Mouse (Mus musculus): ENCODE data around the gene Itgb5. TPM values are rescaled to one million over a fixed set of nuclear protein-coding genes. Genes with fewer than 3 reads are reported as not detected.

The Itgb5 gene
- polyA plus RNA-seq, 1 experiment from 2014 or later: 26.0 TPM

GRCm38 (mm10) chr16:33828496-33828895 lies 969 bp upstream of the Itgb5 start:
- TF ChIP-seq CTCF (IDR thresholded peaks at IDR 0.05; ENCODE audit: low read depth) (no peak), EP300 (optimal IDR thresholded peaks at IDR 0.05) (no peak)
- H3K9ac ChIP-seq (ENCODE audit: low read length): no peak overlapping the region
- H3K36me3 ChIP-seq (ENCODE audit: control insufficient read depth, insufficient read depth, low read length): no peaks in the 10 kb centered on the region
- ATAC-seq (ENCODE audit: low FRiP score, low TSS enrichment): no peak
- no peak for DNase-seq (ENCODE audit: low spot score)
- H3K4me1 ChIP-seq (replicated peaks; ENCODE audit: control insufficient read depth, insufficient read depth): peaks cover 4% of the 10 kb centered on the region; the same call in 1 of the 2 replicates
- no peaks in the 10 kb centered on the region for H3K9me3 ChIP-seq (ENCODE audit: control insufficient read depth, low read length)
- H3K27ac ChIP-seq (replicated peaks): no peak overlapping the region
- no peak overlapping the region for H3K4me2 ChIP-seq (replicated peaks; ENCODE audit: low read depth)
- WGBS: 86% methylated on average over 7 of the region's 7 CpGs
- H3K27me3 ChIP-seq (ENCODE audit: control insufficient read depth, insufficient read depth, low read length): no peaks in the 10 kb centered on the region
- H3K4me3 ChIP-seq (ENCODE audit: low read depth, low read length): no peak overlapping the region

- H3K4me1 ChIP-seq (replicated peaks; ENCODE audit: control insufficient read depth, insufficient read depth): peaks cover 8% of the 10 kb centered on the region
- peak overlapping the region; percentile 89 for H3K27ac ChIP-seq (replicated peaks)
- H3K9me3 ChIP-seq (ENCODE audit: control insufficient read depth, low read length): no peaks in the 10 kb centered on the region
- DNase-seq (ENCODE audit: low spot score) (peak; percentile 76), ATAC-seq (ENCODE audit: low FRiP score, low TSS enrichment) (peak; percentile 77)
- WGBS: under 1% methylated on average over 63 of the region's 76 CpGs
- peak overlapping the region; percentile 88 for H3K9ac ChIP-seq (ENCODE audit: low read length)
- peak overlapping the region; percentile 88 for H3K4me3 ChIP-seq (ENCODE audit: low read depth, low read length)
- TF ChIP-seq CTCF (IDR thresholded peaks at IDR 0.05; ENCODE audit: low read depth) (no peak), EP300 (optimal IDR thresholded peaks at IDR 0.05) (no peak)
- no peaks in the 10 kb centered on the region for H3K36me3 ChIP-seq (ENCODE audit: control insufficient read depth, insufficient read depth, low read length)
- H3K27me3 ChIP-seq (ENCODE audit: control insufficient read depth, insufficient read depth, low read length): no peaks in the 10 kb centered on the region
- H3K4me2 ChIP-seq (replicated peaks; ENCODE audit: low read depth): peak overlapping the region; percentile 84
Observed at GRCm38 (mm10) chr16:33829842-33830511, 512 bp downstream of the Itgb5 start.

- no peaks in the 10 kb centered on the region for H3K36me3 ChIP-seq (ENCODE audit: control insufficient read depth, insufficient read depth, low read length)
- peaks cover 8% of the 10 kb centered on the region for H3K4me1 ChIP-seq (replicated peaks; ENCODE audit: control insufficient read depth, insufficient read depth)
- DNase-seq (ENCODE audit: low spot score) (no peak), ATAC-seq (ENCODE audit: low FRiP score, low TSS enrichment) (no peak)
- peak overlapping the region; percentile 88 for H3K9ac ChIP-seq (ENCODE audit: low read length)
- WGBS: 9% methylated on average over 18 of the region's 18 CpGs
- no peak for TF ChIP-seq EP300 (optimal IDR thresholded peaks at IDR 0.05)
- H3K4me3 ChIP-seq (ENCODE audit: low read depth, low read length): peak overlapping the region; percentile 88
- H3K27ac ChIP-seq (replicated peaks): peak overlapping the region; percentile 89
- H3K4me2 ChIP-seq (replicated peaks; ENCODE audit: low read depth): peak overlapping the region; percentile 84
- H3K27me3 ChIP-seq (ENCODE audit: control insufficient read depth, insufficient read depth, low read length): no peaks in the 10 kb centered on the region
- H3K9me3 ChIP-seq (ENCODE audit: control insufficient read depth, low read length): no peaks in the 10 kb centered on the region
Observed at GRCm38 (mm10) chr16:33830512-33831105, 1.1 kb downstream of the Itgb5 start.

- peaks cover 8% of the 10 kb centered on the region for H3K4me1 ChIP-seq (replicated peaks; ENCODE audit: control insufficient read depth, insufficient read depth)
- H3K27me3 ChIP-seq (ENCODE audit: control insufficient read depth, insufficient read depth, low read length): no peaks in the 10 kb centered on the region
- no peak overlapping the region for H3K9ac ChIP-seq (ENCODE audit: low read length)
- H3K4me2 ChIP-seq (replicated peaks; ENCODE audit: low read depth): peak overlapping the region; percentile 62
- TF ChIP-seq EP300 (optimal IDR thresholded peaks at IDR 0.05): no peak
- no peak for TF ChIP-seq CTCF (IDR thresholded peaks at IDR 0.05; ENCODE audit: low read depth)
- no peaks in the 10 kb centered on the region for H3K9me3 ChIP-seq (ENCODE audit: control insufficient read depth, low read length)
- no peak overlapping the region for H3K4me3 ChIP-seq (ENCODE audit: low read depth, low read length)
- peak overlapping the region; percentile 79; the same call in 1 of the 2 replicates for H3K27ac ChIP-seq (replicated peaks)
- no peak for DNase-seq (ENCODE audit: low spot score)
- H3K36me3 ChIP-seq (ENCODE audit: control insufficient read depth, insufficient read depth, low read length): no peaks in the 10 kb centered on the region
- 67% methylated on average over 6 of the region's 6 CpGs for WGBS
- no peak for ATAC-seq (ENCODE audit: low FRiP score, low TSS enrichment)
Observed at GRCm38 (mm10) chr16:33832057-33832456, 2.6 kb downstream of the Itgb5 start.

- Histone ChIP-seq H3K4me1 (replicated peaks; ENCODE audit: control insufficient read depth, insufficient read depth) (peaks cover 8% of the 10 kb centered on the region), H3K27ac (replicated peaks) (peak overlapping the region; percentile 79), H3K9me3 (ENCODE audit: control insufficient read depth, low read length) (no peaks in the 10 kb centered on the region), H3K4me2 (replicated peaks; ENCODE audit: low read depth) (peak overlapping the region; percentile 62), H3K27me3 (ENCODE audit: control insufficient read depth, insufficient read depth, low read length) (no peaks in the 10 kb centered on the region), H3K4me3 (ENCODE audit: low read depth, low read length) (peak overlapping the region; percentile 29), H3K9ac (ENCODE audit: low read length) (peak overlapping the region; percentile 47), H3K36me3 (ENCODE audit: control insufficient read depth, insufficient read depth, low read length) (no peaks in the 10 kb centered on the region)
- DNase-seq (ENCODE audit: low spot score) (no peak), ATAC-seq (ENCODE audit: low FRiP score, low TSS enrichment) (no peak)
- TF ChIP-seq EP300 (optimal IDR thresholded peaks at IDR 0.05) (no peak), CTCF (IDR thresholded peaks at IDR 0.05; ENCODE audit: low read depth) (no peak)
- 9% methylated on average over 21 of the region's 21 CpGs for WGBS
Observed at GRCm38 (mm10) chr16:33832728-33833428, 3.4 kb downstream of the Itgb5 start.

GRCm38 (mm10) chr16:33833429-33833753 lies 3.9 kb downstream of the Itgb5 start:
- H3K9ac ChIP-seq (ENCODE audit: low read length): 0 out of 2 replicates have a peak overlapping the region, but pooled peaks have one; percentile 45

More at GRCm38 (mm10) chr16:33833429-33833753, 3.9 kb downstream of the Itgb5 start:
- Histone ChIP-seq H3K36me3 (ENCODE audit: control insufficient read depth, insufficient read depth, low read length) (no peaks in the 10 kb centered on the region), H3K4me1 (replicated peaks; ENCODE audit: control insufficient read depth, insufficient read depth) (peaks cover 8% of the 10 kb centered on the region), H3K4me2 (replicated peaks; ENCODE audit: low read depth) (peak overlapping the region; percentile 62), H3K4me3 (ENCODE audit: low read depth, low read length) (peak overlapping the region; percentile 29; the same call in 1 of the 2 replicates), H3K27ac (replicated peaks) (peak overlapping the region; percentile 79), H3K9me3 (ENCODE audit: control insufficient read depth, low read length) (no peaks in the 10 kb centered on the region), H3K27me3 (ENCODE audit: control insufficient read depth, insufficient read depth, low read length) (no peaks in the 10 kb centered on the region)
- TF ChIP-seq EP300 (optimal IDR thresholded peaks at IDR 0.05) (no peak), CTCF (IDR thresholded peaks at IDR 0.05; ENCODE audit: low read depth) (no peak)
- DNase-seq (ENCODE audit: low spot score): no peak
- WGBS: 24% methylated on average over 5 of the region's 5 CpGs
- ATAC-seq (ENCODE audit: low FRiP score, low TSS enrichment): no peak
